Mouse (Mus musculus) myocyte (in vitro differentiated cells): ENCODE results near the gene Fkbp14.

Experiments
- POLR2A ChIP-seq: IDR thresholded peaks from one replicate; pipeline ENCODE4 v1.6.1; 2011; ENCODE audit warnings: low read depth, mild to moderate bottlenecking, control low read depth, moderate library complexity; ENCODE audit not compliant: insufficient read length
- POLR2AphosphoS2 ChIP-seq: IDR thresholded peaks from one replicate; pipeline ENCODE4 v1.6.1; 2011; ENCODE audit warnings: low read depth, control low read depth; ENCODE audit not compliant: insufficient read length
- TCF12 ChIP-seq: IDR thresholded peaks from one replicate; pipeline ENCODE4 v1.6.1; 2011; ENCODE audit warnings: mild to moderate bottlenecking, control low read depth; ENCODE audit not compliant: poor library complexity, insufficient read depth, severe bottlenecking
- USF1 ChIP-seq: IDR thresholded peaks from one replicate; pipeline ENCODE4 v1.6.1; 2011; ENCODE audit warnings: low read depth, mild to moderate bottlenecking, control low read depth, moderate library complexity

- TF ChIP-seq POLR2A = no peak
- TF ChIP-seq POLR2AphosphoS2 = no peak
- TF ChIP-seq TCF12 = no peak
- TF ChIP-seq USF1 = no peak
Measured at GRCm38 (mm10) chr6:54552721-54553413, 44.2 kb downstream of the Fkbp14 start.
